Mouse (Mus musculus): Measurements from ENCODE around the gene 9130019O22Rik. TPM values are rescaled to one million over a fixed set of nuclear protein-coding genes. Genes with fewer than 3 reads are reported as not detected.

Gene 9130019O22Rik
- polyA plus RNA-seq (2014; fragmentation: Nextera tagmentation; extraction: Ambion mirVana): 6.1 and 6.5 TPM in 2 replicates

- 15% methylated on average over 38 of the region's 38 CpGs for WGBS
- H3K4me1 ChIP-seq (ENCODE audit: control insufficient read depth, insufficient read depth, low read length): no peaks in the 10 kb centered on the region
These were observed at the start of gene 9130019O22Rik for GRCm38 (mm10) chr7:127386641-127387392. 9130019O22Rik (minus strand) TSS chr7:127387166.

GRCm38 (mm10) chr7:127435206-127435605 lies 48.2 kb upstream of the 9130019O22Rik start:
- no peaks in the 10 kb centered on the region for H3K36me3 ChIP-seq (ENCODE audit: control insufficient read depth, insufficient read depth, low read length)
- ATAC-seq (ENCODE audit: low FRiP score) (no peak), DNase-seq (ENCODE audit: low spot score, missing footprints) (no peak)
- H3K9ac ChIP-seq (ENCODE audit: low read length): no peak overlapping the region
- H3K9me3 ChIP-seq (ENCODE audit: control insufficient read depth, low read length): peaks cover 6% of the 10 kb centered on the region
- no peaks in the 10 kb centered on the region for H3K27me3 ChIP-seq (ENCODE audit: control insufficient read depth, insufficient read depth, low read length)
- H3K4me2 ChIP-seq: no peak overlapping the region
- H3K4me3 ChIP-seq (ENCODE audit: low read depth, low read length): no peak overlapping the region
- no peak overlapping the region for H3K27ac ChIP-seq (ENCODE audit: low read depth, low read length)
- 94% methylated on average over 4 of the region's 4 CpGs for WGBS
- H3K4me1 ChIP-seq (ENCODE audit: control insufficient read depth, insufficient read depth, low read length): no peaks in the 10 kb centered on the region

More at GRCm38 (mm10) chr7:127386641-127387392, at the start of gene 9130019O22Rik:
- H3K36me3 ChIP-seq (ENCODE audit: control insufficient read depth, insufficient read depth, low read length): peaks cover 7% of the 10 kb centered on the region
- no peaks in the 10 kb centered on the region for H3K9me3 ChIP-seq (ENCODE audit: control insufficient read depth, low read length)
- H3K9ac ChIP-seq (ENCODE audit: low read length): peak within 1 kb of the TSS; percentile 65
- no peak within 1 kb of the TSS for H3K27ac ChIP-seq (ENCODE audit: low read depth, low read length)
- H3K4me3 ChIP-seq (ENCODE audit: low read depth, low read length): peak within 1 kb of the TSS; percentile 52
- ATAC-seq (ENCODE audit: low FRiP score) (peak; percentile 90), DNase-seq (ENCODE audit: low spot score, missing footprints) (peak; percentile 97)
- peak within 1 kb of the TSS; percentile 62 for H3K4me2 ChIP-seq
- H3K27me3 ChIP-seq (ENCODE audit: control insufficient read depth, insufficient read depth, low read length): no peaks in the 10 kb centered on the region

- WGBS: 77% methylated on average over 3 of the region's 3 CpGs
- no peak overlapping the region for H3K4me2 ChIP-seq
- no peak overlapping the region for H3K9ac ChIP-seq (ENCODE audit: low read length)
- DNase-seq (ENCODE audit: low spot score, missing footprints): no peak
- no peak overlapping the region for H3K27ac ChIP-seq (ENCODE audit: low read depth, low read length)
- peaks cover 1% of the 10 kb centered on the region for H3K4me1 ChIP-seq (ENCODE audit: control insufficient read depth, insufficient read depth, low read length)
- H3K4me3 ChIP-seq (ENCODE audit: low read depth, low read length): no peak overlapping the region
- no peaks in the 10 kb centered on the region for H3K9me3 ChIP-seq (ENCODE audit: control insufficient read depth, low read length)
- peaks cover 7% of the 10 kb centered on the region; the same call in 1 of the 2 replicates for H3K27me3 ChIP-seq (ENCODE audit: control insufficient read depth, insufficient read depth, low read length)
- ATAC-seq (ENCODE audit: low FRiP score): no peak
- no peaks in the 10 kb centered on the region for H3K36me3 ChIP-seq (ENCODE audit: control insufficient read depth, insufficient read depth, low read length)
These were observed 39.4 kb upstream of the 9130019O22Rik start for GRCm38 (mm10) chr7:127426354-127426753.

GRCm38 (mm10) chr7:127425911-127426310 lies 38.9 kb upstream of the 9130019O22Rik start:
- no peak for ATAC-seq (ENCODE audit: low FRiP score)

GRCm38 (mm10) chr7:127425291-127425690 lies 38.3 kb upstream of the 9130019O22Rik start:
- Histone ChIP-seq H3K4me2 (no peak overlapping the region), H3K4me3 (ENCODE audit: low read depth, low read length) (no peak overlapping the region), H3K36me3 (ENCODE audit: control insufficient read depth, insufficient read depth, low read length) (no peaks in the 10 kb centered on the region), H3K9me3 (ENCODE audit: control insufficient read depth, low read length) (no peaks in the 10 kb centered on the region), H3K4me1 (ENCODE audit: control insufficient read depth, insufficient read depth, low read length) (peaks cover 6% of the 10 kb centered on the region), H3K9ac (ENCODE audit: low read length) (no peak overlapping the region), H3K27me3 (ENCODE audit: control insufficient read depth, insufficient read depth, low read length) (peaks cover 7% of the 10 kb centered on the region; the same call in 1 of the 2 replicates), H3K27ac (ENCODE audit: low read depth, low read length) (no peak overlapping the region)
- 87% methylated on average over 3 of the region's 3 CpGs for WGBS
- DNase-seq (ENCODE audit: low spot score, missing footprints) (no peak), ATAC-seq (ENCODE audit: low FRiP score) (no peak)

More at GRCm38 (mm10) chr7:127425911-127426310, 38.9 kb upstream of the 9130019O22Rik start:
- Histone ChIP-seq H3K9me3 (ENCODE audit: control insufficient read depth, low read length) (no peaks in the 10 kb centered on the region), H3K27me3 (ENCODE audit: control insufficient read depth, insufficient read depth, low read length) (peaks cover 7% of the 10 kb centered on the region; the same call in 1 of the 2 replicates), H3K27ac (ENCODE audit: low read depth, low read length) (no peak overlapping the region), H3K4me3 (ENCODE audit: low read depth, low read length) (no peak overlapping the region), H3K4me1 (ENCODE audit: control insufficient read depth, insufficient read depth, low read length) (peaks cover 6% of the 10 kb centered on the region), H3K9ac (ENCODE audit: low read length) (no peak overlapping the region), H3K4me2 (no peak overlapping the region), H3K36me3 (ENCODE audit: control insufficient read depth, insufficient read depth, low read length) (no peaks in the 10 kb centered on the region)
- WGBS: 90% methylated on average over 2 of the region's 2 CpGs
- DNase-seq (ENCODE audit: low spot score, missing footprints): no peak

GRCm38 (mm10) chr7:127422247-127422646 lies 35.3 kb upstream of the 9130019O22Rik start:
- no peak overlapping the region for H3K27ac ChIP-seq (ENCODE audit: low read depth, low read length)
- WGBS: 2% methylated on average over 15 of the region's 15 CpGs

GRCm38 (mm10) chr7:127421388-127422191 lies 34.6 kb upstream of the 9130019O22Rik start, which contains the start of gene Zfp688:
Zfp688 (minus strand) TSS chr7:127422068.
- ATAC-seq (ENCODE audit: low FRiP score): peak; percentile 97
- under 1% methylated on average over 48 of the region's 48 CpGs for WGBS
- H3K27ac ChIP-seq (ENCODE audit: low read depth, low read length): peak within 1 kb of the TSS; percentile 17; the same call in 1 of the 2 replicates

More at GRCm38 (mm10) chr7:127422247-127422646, 35.3 kb upstream of the 9130019O22Rik start:
- Histone ChIP-seq H3K9ac (ENCODE audit: low read length) (no peak overlapping the region), H3K9me3 (ENCODE audit: control insufficient read depth, low read length) (no peaks in the 10 kb centered on the region), H3K36me3 (ENCODE audit: control insufficient read depth, insufficient read depth, low read length) (peaks cover 7% of the 10 kb centered on the region; the same call in 1 of the 2 replicates), H3K4me3 (ENCODE audit: low read depth, low read length) (peak overlapping the region; percentile 75), H3K27me3 (ENCODE audit: control insufficient read depth, insufficient read depth, low read length) (peaks cover 7% of the 10 kb centered on the region; the same call in 1 of the 2 replicates), H3K4me2 (peak overlapping the region; percentile 98), H3K4me1 (ENCODE audit: control insufficient read depth, insufficient read depth, low read length) (peaks cover 6% of the 10 kb centered on the region)
- ATAC-seq (ENCODE audit: low FRiP score): peak; percentile 47; the same call in 1 of the 2 replicates
- DNase-seq (ENCODE audit: low spot score, missing footprints): peak; percentile 87

GRCm38 (mm10) chr7:127411418-127411817 lies 24.5 kb upstream of the 9130019O22Rik start:
- 83% methylated on average over 2 of the region's 2 CpGs for WGBS
- no peak for ATAC-seq (ENCODE audit: low FRiP score)

More at GRCm38 (mm10) chr7:127421388-127422191, 34.6 kb upstream of the 9130019O22Rik start, which contains the start of gene Zfp688:
- Histone ChIP-seq H3K4me1 (ENCODE audit: control insufficient read depth, insufficient read depth, low read length) (peaks cover 6% of the 10 kb centered on the region), H3K9ac (ENCODE audit: low read length) (peak within 1 kb of the TSS; percentile 82), H3K4me3 (ENCODE audit: low read depth, low read length) (peak within 1 kb of the TSS; percentile 75), H3K27me3 (ENCODE audit: control insufficient read depth, insufficient read depth, low read length) (peaks cover 7% of the 10 kb centered on the region; the same call in 1 of the 2 replicates), H3K9me3 (ENCODE audit: control insufficient read depth, low read length) (no peaks in the 10 kb centered on the region), H3K36me3 (ENCODE audit: control insufficient read depth, insufficient read depth, low read length) (peaks cover 7% of the 10 kb centered on the region; the same call in 1 of the 2 replicates), H3K4me2 (peak within 1 kb of the TSS; percentile 98)
- DNase-seq (ENCODE audit: low spot score, missing footprints): peak; percentile 100

More at GRCm38 (mm10) chr7:127411418-127411817, 24.5 kb upstream of the 9130019O22Rik start:
- no peak overlapping the region for H3K9ac ChIP-seq (ENCODE audit: low read length)
- H3K4me2 ChIP-seq: no peak overlapping the region
- no peaks in the 10 kb centered on the region for H3K27me3 ChIP-seq (ENCODE audit: control insufficient read depth, insufficient read depth, low read length)
- H3K36me3 ChIP-seq (ENCODE audit: control insufficient read depth, insufficient read depth, low read length): no peaks in the 10 kb centered on the region
- no peaks in the 10 kb centered on the region for H3K4me1 ChIP-seq (ENCODE audit: control insufficient read depth, insufficient read depth, low read length)
- H3K27ac ChIP-seq (ENCODE audit: low read depth, low read length): no peak overlapping the region
- DNase-seq (ENCODE audit: low spot score, missing footprints): no peak
- H3K4me3 ChIP-seq (ENCODE audit: low read depth, low read length): no peak overlapping the region
- H3K9me3 ChIP-seq (ENCODE audit: control insufficient read depth, low read length): no peaks in the 10 kb centered on the region
